Mouse (Mus musculus) intestine, embryonic 16.5 days (tissue): ENCODE data around the gene Slc35d3. TPM values are rescaled to one million over a fixed set of nuclear protein-coding genes. Genes with fewer than 3 reads are reported as not detected.
A peak's percentile ranks its signal among the peaks of the same experiment; 100 is the strongest.

ENCODE experiments used
- ATAC-seq: fragments of 200-750 bp; cut with Nextera tagmentation; 2 replicates; pipeline ENCODE4 v1.8.0; 2017; ENCODE audit warnings: moderate TSS enrichment, moderate library complexity
- H3K27ac ChIP-seq: fragments of 300-500 bp; sonication (generic); 2 replicates; pipeline ENCODE4 v1.5.1; 2014; ENCODE audit warnings: mild to moderate bottlenecking, low read length
- H3K27me3 ChIP-seq: fragments of 300-500 bp; sonication (generic); replicated peaks from 2 replicates; pipeline ENCODE4 v1.6.1; 2014; ENCODE audit warnings: low read length, control low read depth, mixed read lengths; ENCODE audit not compliant: control insufficient read depth, insufficient read depth
- H3K36me3 ChIP-seq: fragments of 300-500 bp; sonication (generic); 2 replicates; pipeline ENCODE4 v1.6.1; 2014; ENCODE audit warnings: low read length, control low read depth; ENCODE audit not compliant: control insufficient read depth, insufficient read depth
- H3K4me1 ChIP-seq: fragments of 300-500 bp; sonication (generic); 2 replicates; pipeline ENCODE4 v1.6.1; 2014; ENCODE audit warnings: low read length, control low read depth, mixed read lengths; ENCODE audit not compliant: control insufficient read depth, insufficient read depth
- H3K4me2 ChIP-seq: fragments of 300-500 bp; sonication (generic); 2 replicates; pipeline ENCODE4 v1.6.1; 2014; ENCODE audit warnings: low read depth, low read length, control low read depth
- H3K4me3 ChIP-seq: fragments of 300-500 bp; sonication (generic); 2 replicates; pipeline ENCODE4 v1.5.1; 2014; ENCODE audit warnings: mild to moderate bottlenecking, low read length
- H3K9ac ChIP-seq: fragments of 300-500 bp; sonication (generic); 2 replicates; pipeline ENCODE4 v1.6.1; 2014; ENCODE audit warnings: low read depth, low read length
- H3K9me3 ChIP-seq: fragments of 300-500 bp; sonication (generic); 2 replicates; pipeline ENCODE4 v1.6.1; 2016; ENCODE audit warnings: low read length, control low read depth; ENCODE audit not compliant: control insufficient read depth
- WGBS: fragments of 180-500 bp; shearing (Covaris S2); extraction: QIAGEN DNeasy Blood & Tissue Kit; methylation state at CpG from one replicate; pipeline ENCODE4 v1.1.7; 2014; 5-methylcytosine and 5-hydroxymethylcytosine counted together
- polyA plus RNA-seq: library from polyadenylated mRNA; unstranded; fragments of >200 nt; fragmentation: Nextera tagmentation; extraction: Ambion mirVana; gene quantifications from 2 replicates; pipeline ENCODE4 v1.2.1, GENCODE M21; 2015

The Slc35d3 gene
- 0.36 and 0.49 TPM in 2 replicates for polyA plus RNA-seq

- Histone ChIP-seq H3K36me3 (no peaks in the 10 kb centered on the region), H3K27ac (no peak within 1 kb of the TSS), H3K9me3 (no peaks in the 10 kb centered on the region), H3K9ac (peak within 1 kb of the TSS; percentile 62), H3K4me2 (peak within 1 kb of the TSS; percentile 100), H3K4me1 (peaks cover 26% of the 10 kb centered on the region), H3K4me3 (peak within 1 kb of the TSS; percentile 61), H3K27me3 (peaks cover 41% of the 10 kb centered on the region)
- 1% methylated on average over 61 of the region's 72 CpGs for WGBS
- peak; percentile 32 for ATAC-seq
Observed at GRCm38 (mm10) chr10:19850998-19851691, at the start of gene Slc35d3. Slc35d3 (minus strand) TSS chr10:19851459.

- Histone ChIP-seq H3K4me1 (no peaks in the 10 kb centered on the region), H3K27ac (no peak overlapping the region), H3K4me2 (no peak overlapping the region), H3K4me3 (no peak overlapping the region), H3K9me3 (no peaks in the 10 kb centered on the region), H3K9ac (no peak overlapping the region), H3K36me3 (no peaks in the 10 kb centered on the region), H3K27me3 (no peaks in the 10 kb centered on the region)
- 56% methylated on average over 2 of the region's 2 CpGs for WGBS
- ATAC-seq: no peak
Observed at GRCm38 (mm10) chr10:19900191-19900590, 48.9 kb upstream of the Slc35d3 start.

- H3K9me3 ChIP-seq: no peaks in the 10 kb centered on the region
- no peak for ATAC-seq
- H3K4me2 ChIP-seq: no peak overlapping the region
- 19% methylated on average over 4 of the region's 4 CpGs for WGBS
- no peaks in the 10 kb centered on the region for H3K27me3 ChIP-seq
- H3K4me1 ChIP-seq: no peaks in the 10 kb centered on the region
- no peak overlapping the region for H3K9ac ChIP-seq
- no peaks in the 10 kb centered on the region for H3K36me3 ChIP-seq
- no peak overlapping the region for H3K27ac ChIP-seq
- H3K4me3 ChIP-seq: no peak overlapping the region
Observed at GRCm38 (mm10) chr10:19893976-19894375, 42.7 kb upstream of the Slc35d3 start.

- no peak overlapping the region for H3K9ac ChIP-seq
- H3K9me3 ChIP-seq: no peaks in the 10 kb centered on the region
- WGBS: 56% methylated on average over 6 of the region's 6 CpGs
- H3K4me3 ChIP-seq: no peak overlapping the region
- no peaks in the 10 kb centered on the region for H3K4me1 ChIP-seq
- no peak overlapping the region for H3K27ac ChIP-seq
- H3K4me2 ChIP-seq: no peak overlapping the region
- H3K27me3 ChIP-seq: no peaks in the 10 kb centered on the region
- ATAC-seq: no peak
- no peaks in the 10 kb centered on the region for H3K36me3 ChIP-seq
Observed at GRCm38 (mm10) chr10:19893146-19893545, 41.9 kb upstream of the Slc35d3 start.

- 65% methylated on average over 3 of the region's 3 CpGs for WGBS
- H3K4me1 ChIP-seq: no peaks in the 10 kb centered on the region
- no peak overlapping the region for H3K4me3 ChIP-seq
- no peaks in the 10 kb centered on the region for H3K36me3 ChIP-seq
- no peak overlapping the region for H3K27ac ChIP-seq
- no peak overlapping the region for H3K4me2 ChIP-seq
- ATAC-seq: no peak
- no peak overlapping the region for H3K9ac ChIP-seq
- H3K27me3 ChIP-seq: no peaks in the 10 kb centered on the region
- H3K9me3 ChIP-seq: no peaks in the 10 kb centered on the region
Observed at GRCm38 (mm10) chr10:19891686-19892085, 40.4 kb upstream of the Slc35d3 start.

- no peak overlapping the region for H3K4me2 ChIP-seq
- no peaks in the 10 kb centered on the region for H3K9me3 ChIP-seq
- H3K4me3 ChIP-seq: no peak overlapping the region
- WGBS: 89% methylated on average over 3 of the region's 3 CpGs
- no peaks in the 10 kb centered on the region for H3K27me3 ChIP-seq
- ATAC-seq: no peak
- no peaks in the 10 kb centered on the region for H3K36me3 ChIP-seq
- H3K9ac ChIP-seq: no peak overlapping the region
- H3K4me1 ChIP-seq: no peaks in the 10 kb centered on the region
- H3K27ac ChIP-seq: no peak overlapping the region
Observed at GRCm38 (mm10) chr10:19889908-19890307, 38.6 kb upstream of the Slc35d3 start.

- no peaks in the 10 kb centered on the region for H3K9me3 ChIP-seq
- no peaks in the 10 kb centered on the region for H3K36me3 ChIP-seq
- no peak for ATAC-seq
- no peaks in the 10 kb centered on the region for H3K4me1 ChIP-seq
- no peaks in the 10 kb centered on the region for H3K27me3 ChIP-seq
- H3K9ac ChIP-seq: no peak overlapping the region
- H3K27ac ChIP-seq: no peak overlapping the region
- WGBS: 83% methylated on average over 3 of the region's 3 CpGs
- no peak overlapping the region for H3K4me3 ChIP-seq
- H3K4me2 ChIP-seq: no peak overlapping the region
Observed at GRCm38 (mm10) chr10:19886249-19886648, 35.0 kb upstream of the Slc35d3 start.

GRCm38 (mm10) chr10:19884409-19884808 lies 33.1 kb upstream of the Slc35d3 start:
- no peaks in the 10 kb centered on the region for H3K9me3 ChIP-seq
- H3K4me1 ChIP-seq: no peaks in the 10 kb centered on the region
- WGBS: 64% methylated on average over 4 of the region's 4 CpGs
- H3K4me2 ChIP-seq: no peak overlapping the region
- ATAC-seq: no peak
- H3K27me3 ChIP-seq: no peaks in the 10 kb centered on the region
- H3K4me3 ChIP-seq: no peak overlapping the region
- no peak overlapping the region for H3K27ac ChIP-seq
- H3K9ac ChIP-seq: no peak overlapping the region
- no peaks in the 10 kb centered on the region for H3K36me3 ChIP-seq

GRCm38 (mm10) chr10:19880437-19880836 lies 29.2 kb upstream of the Slc35d3 start:
- Histone ChIP-seq H3K4me1 (peaks cover 2% of the 10 kb centered on the region; the same call in 1 of the 2 replicates), H3K9me3 (no peaks in the 10 kb centered on the region), H3K4me2 (no peak overlapping the region), H3K27ac (no peak overlapping the region), H3K9ac (no peak overlapping the region), H3K27me3 (no peaks in the 10 kb centered on the region), H3K36me3 (no peaks in the 10 kb centered on the region), H3K4me3 (no peak overlapping the region)
- 82% methylated on average over 3 of the region's 3 CpGs for WGBS
- ATAC-seq: no peak

- Histone ChIP-seq H3K9ac (no peak overlapping the region), H3K27ac (no peak overlapping the region), H3K4me1 (peaks cover 2% of the 10 kb centered on the region; the same call in 1 of the 2 replicates), H3K27me3 (no peaks in the 10 kb centered on the region), H3K4me3 (no peak overlapping the region), H3K36me3 (no peaks in the 10 kb centered on the region), H3K4me2 (no peak overlapping the region), H3K9me3 (no peaks in the 10 kb centered on the region)
- 40% methylated on average over 6 of the region's 6 CpGs for WGBS
- no peak for ATAC-seq
Observed at GRCm38 (mm10) chr10:19879161-19879560, 27.9 kb upstream of the Slc35d3 start.
